In genomic region chr2:94463754-94464153, GRCm38 (mm10) we compare ENCODE assay signal across 22 mouse cellular contexts. TPM values are rescaled to one million over a fixed set of nuclear protein-coding genes. Genes with fewer than 3 reads are reported as not detected.
DNase-seq lines count a peak whose midpoint lies in the region; ATAC-seq lines count a peak whose summit lies in the region.
"Had no signal": no experiment of that assay in that cellular context is flagged by ENCODE, and none has a peak within 500 bp of the region (broad histone marks: within the 10 kb centered on the region; RNA-seq: fewer than 3 reads in every experiment).

No protein-coding gene starts in this region.

- ATAC-seq in midbrain, embryonic 16.5 days = no peak
- ATAC-seq: CD4-positive, CD25-positive, alpha-beta regulatory T cell, adult 4 months; forebrain, embryonic 15.5 days; hindbrain, embryonic 16.5 days; inflammation-experienced regulatory T-cells, adult 6 months had no signal

- no peak overlapping the region for H3K27ac ChIP-seq in midbrain, embryonic 16.5 days (ENCODE audit: low read length)
- H3K27ac ChIP-seq: embryonic facial prominence, embryonic 12.5 days; forebrain, embryonic 15.5 days; heart, embryonic 10.5 days; hindbrain, embryonic 12.5 days had no signal

- H3K9me3 ChIP-seq in midbrain, embryonic 16.5 days (replicated peaks; ENCODE audit: control insufficient read depth, low read length, poor library complexity, severe bottlenecking) = no peaks in the 10 kb centered on the region
- H3K9me3 ChIP-seq: embryonic facial prominence, embryonic 12.5 days; forebrain, embryonic 15.5 days; G1E; heart, embryonic 10.5 days; hindbrain, embryonic 12.5 days had no signal

- WGBS in midbrain, embryonic 16.5 days = 78% methylated on average over 6 of the region's 6 CpGs

- H3K4me2 ChIP-seq in midbrain, embryonic 16.5 days (ENCODE audit: low read length) = no peak overlapping the region
- H3K4me2 ChIP-seq: embryonic facial prominence, embryonic 12.5 days; forebrain, embryonic 15.5 days; hindbrain, embryonic 12.5 days had no signal

- no peak overlapping the region for H3K9ac ChIP-seq in midbrain, embryonic 16.5 days (ENCODE audit: low read depth, low read length)
- H3K9ac ChIP-seq: embryonic facial prominence, embryonic 12.5 days; forebrain, embryonic 15.5 days; hindbrain, embryonic 12.5 days had no signal

- DNase-seq in cerebellum, adult 11-12 months = peak; percentile 61
- DNase-seq in cerebellum, postnatal 4 days (ENCODE audit: low spot score in 2 of 2) = no peak
- DNase-seq in testis, postnatal 14 days (ENCODE audit: low spot score) = peak; percentile 1
- DNase-seq in testis, postnatal 10 days (ENCODE audit: low spot score) = no peak
- DNase-seq in cerebellum, adult 9-10 months = peak; percentile 70
- no peak for DNase-seq in layer of hippocampus, adult 11-12 months (ENCODE audit: low spot score)
- DNase-seq: B cell, adult 2 months; gastrocnemius, postnatal 36 days; heart, adult 18-20 months; heart, postnatal 10 days; heart, postnatal 4 days; kidney, adult 11 months; kidney, adult 9 months had no signal

- no peaks in the 10 kb centered on the region for H3K4me1 ChIP-seq in midbrain, embryonic 16.5 days (ENCODE audit: control insufficient read depth, insufficient read depth, low read length)
- H3K4me1 ChIP-seq: embryonic facial prominence, embryonic 12.5 days; heart, embryonic 10.5 days; hindbrain, embryonic 12.5 days had no signal

- no peaks in the 10 kb centered on the region for H3K27me3 ChIP-seq in midbrain, embryonic 16.5 days (ENCODE audit: control insufficient read depth, insufficient read depth, low read depth, low read length)
- H3K27me3 ChIP-seq: embryonic facial prominence, embryonic 12.5 days; forebrain, embryonic 15.5 days had no signal

- H3K36me3 ChIP-seq in midbrain, embryonic 16.5 days (ENCODE audit: control insufficient read depth, insufficient read depth, low read length) = no peaks in the 10 kb centered on the region
- H3K36me3 ChIP-seq: embryonic facial prominence, embryonic 12.5 days; forebrain, embryonic 15.5 days; G1E; heart, embryonic 10.5 days; hindbrain, embryonic 12.5 days had no signal

- H3K4me3 ChIP-seq in midbrain, embryonic 16.5 days (ENCODE audit: low read depth, low read length) = no peak overlapping the region
- H3K4me3 ChIP-seq: embryonic facial prominence, embryonic 12.5 days; forebrain, embryonic 15.5 days; heart, embryonic 10.5 days; hindbrain, embryonic 12.5 days had no signal

RNA-seq across cellular contexts. Expression of gene Api5, which starts 25.8 kb away (rescaled TPM):
- polyA plus RNA-seq in midbrain, embryonic 16.5 days (2015; fragmentation: Nextera tagmentation; extraction: Ambion mirVana) = 96.1 and 103 TPM in 2 replicates

RNA-seq across cellular contexts. Expression of gene Ttc17, which starts 57.3 kb away (rescaled TPM):
- 26.1 and 27.0 TPM in 2 replicates for polyA plus RNA-seq in midbrain, embryonic 16.5 days (2015; fragmentation: Nextera tagmentation; extraction: Ambion mirVana)

Comparison
In these comparisons a context has a peak if more than half of its experiments do, and no peak if none do; other contexts are left out.
1. DNase-seq: peak in cerebellum, adult 11-12 months (single experiment), testis, postnatal 14 days (single experiment) and cerebellum, adult 9-10 months (single experiment); none in cerebellum, postnatal 4 days (0 of 2), testis, postnatal 10 days (single experiment) and layer of hippocampus, adult 11-12 months (single experiment).